Mouse (Mus musculus) ES-E14 (cell line): Measurements from ENCODE around the gene Chst11. TPM values are rescaled to one million over a fixed set of nuclear protein-coding genes. Genes with fewer than 3 reads are reported as not detected.
A peak's percentile ranks its signal among the peaks of the same experiment; 100 is the strongest.

Source experiments
- DNase-seq: peaks from one replicate; pipeline ENCODE4 v3.0.0-alpha.2; 2013; ENCODE audit warnings: low read depth, low spot score
- H3K27ac ChIP-seq: 2 replicates; pipeline ENCODE4 v1.5.1; 2012; ENCODE audit warnings: low read depth, mild to moderate bottlenecking, low read length, moderate library complexity, mixed read lengths; ENCODE audit not compliant: poor library complexity, insufficient read depth, severe bottlenecking
- H3K36me3 ChIP-seq: 2 replicates; pipeline ENCODE4 v1.6.1; 2012; ENCODE audit warnings: mild to moderate bottlenecking, low read length, moderate library complexity, mixed read lengths; ENCODE audit not compliant: control insufficient read depth, poor library complexity, insufficient read depth, severe bottlenecking
- H3K4me1 ChIP-seq, 2 experiments: fragments of 150-350 bp in 1 of 2; sonication (generic) in 1 of 2; 2 replicates each; pipeline ENCODE4 v1.6.1; 2012; ENCODE audit warnings: low read length in 2 of 2, mild to moderate bottlenecking in 1 of 2, mixed read lengths in 1 of 2; ENCODE audit not compliant: control insufficient read depth in 2 of 2, insufficient read depth in 2 of 2, poor library complexity in 1 of 2
- H3K4me3 ChIP-seq, 2 experiments: fragments of 150-350 bp in 1 of 2; sonication (generic) in 1 of 2; 2 replicates each; pipeline ENCODE4 v1.5.1; 2012; ENCODE audit warnings: low read length in 2 of 2, low read depth in 1 of 2, mild to moderate bottlenecking in 1 of 2, mixed read lengths in 1 of 2; ENCODE audit not compliant: insufficient read depth in 1 of 2, poor library complexity in 1 of 2, severe bottlenecking in 1 of 2
- H3K9ac ChIP-seq: 2 replicates; pipeline ENCODE4 v1.6.1; 2012; ENCODE audit warnings: low read depth, mild to moderate bottlenecking, low read length, mixed read lengths; ENCODE audit not compliant: poor library complexity, insufficient read depth, severe bottlenecking
- H3K9me3 ChIP-seq: fragments of 150-350 bp; sonication (generic); 2 replicates; pipeline ENCODE4 v1.6.1; 2012; ENCODE audit warnings: low read depth, mild to moderate bottlenecking, low read length; ENCODE audit not compliant: control insufficient read depth, insufficient read depth
- CHD2 ChIP-seq: IDR thresholded peaks from 2 replicates; pipeline ENCODE4 v1.6.1; 2014; ENCODE audit warnings: mild to moderate bottlenecking, low read depth, low read length, inconsistent platforms
- HCFC1 ChIP-seq: IDR thresholded peaks from 2 replicates; pipeline ENCODE4 v1.6.1; 2012; ENCODE audit warnings: low read length, inconsistent platforms, borderline replicate concordance; ENCODE audit not compliant: insufficient read depth
- MAFK ChIP-seq: IDR thresholded peaks from 2 replicates; pipeline ENCODE4 v1.6.1; 2014; ENCODE audit warnings: mild to moderate bottlenecking, low read depth, low read length, inconsistent platforms; ENCODE audit not compliant: insufficient read depth
- ZC3H11A ChIP-seq: IDR thresholded peaks from 2 replicates; pipeline ENCODE4 v1.6.1; 2012; ENCODE audit warnings: low read depth, mild to moderate bottlenecking, inconsistent platforms, low read length, borderline replicate concordance
- ZNF384 ChIP-seq: IDR thresholded peaks from 2 replicates; pipeline ENCODE4 v1.6.1; 2012; ENCODE audit warnings: low read depth, low read length, inconsistent platforms
- in situ Hi-C, 2 experiments: fragments of 600-800 bp; cut with MboI; formaldehyde crosslinking; loops; one replicate each; pipeline ENCODE4 v1.15.1; 2025; ENCODE audit warnings: low sequenced_read_pairs in 2 of 2, inconsistent platforms in 1 of 2; ENCODE audit not compliant: unreplicated experiment in 2 of 2
- total RNA-seq: library from RNA; depleted of rRNA; stranded (reverse); fragments of 300-350 nt; gene quantifications from 2 replicates; pipeline ENCODE4 v1.2.3, GENCODE M21; 2012

Gene Chst11
- total RNA-seq, 1 experiment = 8.6 TPM

GRCm38 (mm10) chr10:83182573-83182960, 197.3 kb downstream of the Chst11 start:
- Histone ChIP-seq H3K4me3 (no peak overlapping the region), H3K27ac (no peak overlapping the region; the same call in 1 of the 2 replicates), H3K9me3 (no peaks in the 10 kb centered on the region), H3K36me3 (no peaks in the 10 kb centered on the region), H3K4me1 (no peaks in the 10 kb centered on the region), H3K9ac (no peak overlapping the region)
- in situ Hi-C loops = loop anchor here in 1 of 2 experiments (25.0 kb wide), 1 partner anchor 270 kb away; no protein-coding TSS in a partner anchor
- TF ChIP-seq HCFC1 = no peak
- no peak for TF ChIP-seq CHD2
- no peak for TF ChIP-seq ZNF384
- TF ChIP-seq ZC3H11A = peak; percentile 85
- TF ChIP-seq MAFK = no peak
- peak; percentile 54 for DNase-seq

GRCm38 (mm10) chr10:83183634-83184479, 198.6 kb downstream of the Chst11 start:
- Histone ChIP-seq H3K4me1 (no peaks in the 10 kb centered on the region), H3K36me3 (no peaks in the 10 kb centered on the region), H3K27ac (no peak overlapping the region), H3K9ac (no peak overlapping the region), H3K9me3 (no peaks in the 10 kb centered on the region), H3K4me3 (no peak overlapping the region)
- no peak for DNase-seq
- TF ChIP-seq ZC3H11A = no peak
- no peak for TF ChIP-seq CHD2
- no peak for TF ChIP-seq MAFK
- TF ChIP-seq ZNF384 = no peak
- TF ChIP-seq HCFC1 = no peak
- in situ Hi-C loops = loop anchor here in 1 of 2 experiments (25.0 kb wide), 1 partner anchor 272 kb away; no protein-coding TSS in a partner anchor

- no peak for TF ChIP-seq MAFK
- no peak for TF ChIP-seq ZC3H11A
- no peak for TF ChIP-seq CHD2
- no peak for TF ChIP-seq HCFC1
- no peak for TF ChIP-seq ZNF384
These were observed 199.3 kb downstream of the Chst11 start for GRCm38 (mm10) chr10:83184480-83185069.

GRCm38 (mm10) chr10:83185121-83185520, 199.8 kb downstream of the Chst11 start:
- TF ChIP-seq ZNF384 = no peak
- TF ChIP-seq CHD2 = no peak
- no peak for TF ChIP-seq HCFC1
- no peak for TF ChIP-seq MAFK
- no peak for TF ChIP-seq ZC3H11A
- no peaks in the 10 kb centered on the region for H3K4me1 ChIP-seq
- H3K9me3 ChIP-seq = no peaks in the 10 kb centered on the region
- no peaks in the 10 kb centered on the region for H3K36me3 ChIP-seq
- H3K4me3 ChIP-seq = no peak overlapping the region
- H3K9ac ChIP-seq = no peak overlapping the region
- in situ Hi-C loops = loop anchor here in 1 of 2 experiments (25.0 kb wide), 1 partner anchor 273 kb away; no protein-coding TSS in a partner anchor
- no peak for DNase-seq
- H3K27ac ChIP-seq = no peak overlapping the region

More at GRCm38 (mm10) chr10:83184480-83185069, 199.3 kb downstream of the Chst11 start:
- H3K9ac ChIP-seq = no peak overlapping the region
- no peaks in the 10 kb centered on the region for H3K9me3 ChIP-seq
- H3K4me1 ChIP-seq = no peaks in the 10 kb centered on the region
- H3K36me3 ChIP-seq = no peaks in the 10 kb centered on the region
- no peak for DNase-seq
- in situ Hi-C loops = loop anchor here in 1 of 2 experiments (25.0 kb wide), 1 partner anchor 272 kb away; no protein-coding TSS in a partner anchor
- no peak overlapping the region for H3K27ac ChIP-seq
- no peak overlapping the region for H3K4me3 ChIP-seq
